Mouse (Mus musculus) cerebellum, adult 2 months (tissue): ENCODE results near the gene Syne3.

Experiments
- CTCF ChIP-seq: fragments of 200-500 bp; IDR thresholded peaks from 2 replicates; pipeline ENCODE4 v1.5.1; 2011; ENCODE audit warnings: low read depth, mild to moderate bottlenecking, control low read depth, low read length, moderate library complexity, borderline replicate concordance; ENCODE audit not compliant: insufficient read depth
- POLR2A ChIP-seq: fragments of 200-500 bp; IDR thresholded peaks from 2 replicates; pipeline ENCODE4 v1.6.1; 2011; ENCODE audit warnings: low read length, control low read depth, borderline replicate concordance; ENCODE audit not compliant: insufficient read depth

GRCm38 (mm10) chr12:104992838-104993237 lies 16.8 kb downstream of the Syne3 start:
- TF ChIP-seq POLR2A (no peak), CTCF (no peak)
